Comparison of ENCODE assay signal across 8 mouse cellular contexts in the genomic region with DNA sequence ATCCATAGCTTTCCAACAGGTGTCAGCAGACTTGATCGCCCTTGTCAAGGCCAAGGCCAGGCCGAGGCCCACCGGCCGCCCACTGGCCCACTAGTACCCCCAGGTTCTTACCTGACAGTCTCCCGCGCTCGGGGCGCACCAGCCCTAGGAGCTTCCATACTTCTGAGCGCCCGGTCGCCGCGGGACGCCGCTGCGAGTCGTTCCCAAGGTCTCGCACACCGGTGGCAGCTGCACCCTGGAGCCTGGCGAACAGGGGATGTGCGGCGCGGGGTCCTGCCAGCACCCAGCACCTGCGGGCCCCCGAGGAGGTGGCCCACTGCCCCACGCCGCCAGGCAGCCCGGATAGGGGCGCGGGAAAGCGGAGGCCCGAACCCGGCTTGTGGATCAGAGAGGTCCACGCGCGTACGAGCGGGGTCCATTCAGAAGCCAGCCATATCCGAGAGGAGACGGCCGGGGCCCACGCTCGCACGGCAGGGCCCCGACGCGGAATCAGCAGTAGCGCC. TPM values are rescaled to one million over a fixed set of nuclear protein-coding genes. Genes with fewer than 3 reads are reported as not detected.
DNase-seq lines count a peak whose midpoint lies in the region; ATAC-seq and TF ChIP-seq lines count a peak whose summit lies in the region.

No protein-coding gene starts in this region.

- peak overlapping the region; percentile 94 for H3K4me3 ChIP-seq in megakaryocyte, embryonic 14.5 days (replicated peaks)
- H3K4me3 ChIP-seq in forebrain, embryonic 12.5 days (replicated peaks) = peak overlapping the region; percentile 84
- peak overlapping the region; percentile 82 for H3K4me3 ChIP-seq in kidney, embryonic 16.5 days (ENCODE audit: low read length)
- H3K4me3 ChIP-seq in midbrain, embryonic 12.5 days = peak overlapping the region; percentile 75
- peak overlapping the region; percentile 86 for H3K4me3 ChIP-seq in stomach, postnatal 0 days (ENCODE audit: low read depth, low read length)

- peak; percentile 52 for DNase-seq in adrenal gland, postnatal 14 days
- DNase-seq in adrenal gland, adult 8-10 months = no peak
- no peak for DNase-seq in stomach, postnatal 0 days (ENCODE audit: low spot score)

- H3K27me3 ChIP-seq in megakaryocyte, embryonic 14.5 days (replicated peaks) = no peaks in the 10 kb centered on the region
- H3K27me3 ChIP-seq in forebrain, embryonic 12.5 days = peaks cover 4% of the 10 kb centered on the region; the same call in 1 of the 2 replicates
- no peaks in the 10 kb centered on the region for H3K27me3 ChIP-seq in kidney, embryonic 16.5 days (ENCODE audit: insufficient read depth, low read length)
- H3K27me3 ChIP-seq in midbrain, embryonic 12.5 days = peaks cover 3% of the 10 kb centered on the region
- no peaks in the 10 kb centered on the region for H3K27me3 ChIP-seq in stomach, postnatal 0 days (ENCODE audit: control insufficient read depth, insufficient read depth, low read length)

- TF ChIP-seq EP300 in stomach, postnatal 0 days (optimal IDR thresholded peaks at IDR 0.05) = no peak

- WGBS in forebrain, embryonic 12.5 days = under 1% methylated on average over 48 of the region's 48 CpGs
- WGBS in kidney, embryonic 16.5 days = under 1% methylated on average over 47 of the region's 48 CpGs
- WGBS in midbrain, embryonic 12.5 days = under 1% methylated on average over 48 of the region's 48 CpGs
- under 1% methylated on average over 48 of the region's 48 CpGs for WGBS in stomach, postnatal 0 days

- peak overlapping the region; percentile 78 for H3K9ac ChIP-seq in forebrain, embryonic 12.5 days
- H3K9ac ChIP-seq in kidney, embryonic 16.5 days (replicated peaks; ENCODE audit: low read length) = peak overlapping the region; percentile 80
- peak overlapping the region; percentile 75 for H3K9ac ChIP-seq in midbrain, embryonic 12.5 days (replicated peaks)
- H3K9ac ChIP-seq in stomach, postnatal 0 days (ENCODE audit: low read length) = peak overlapping the region; percentile 81

- ATAC-seq in megakaryocyte, adult 5-6 weeks (ENCODE audit: poor library complexity, severe bottlenecking) = no peak
- ATAC-seq in forebrain, embryonic 12.5 days (ENCODE audit: low FRiP score) = peak; percentile 47
- ATAC-seq in kidney, embryonic 16.5 days (ENCODE audit: low FRiP score, low TSS enrichment) = peak; percentile 47
- ATAC-seq in midbrain, embryonic 12.5 days (ENCODE audit: low FRiP score, low read depth) = peak; percentile 66
- ATAC-seq in stomach, postnatal 0 days (ENCODE audit: low FRiP score, low TSS enrichment) = no peak; the same call in 1 of the 2 replicates

- H3K4me2 ChIP-seq in forebrain, embryonic 12.5 days = peak overlapping the region; percentile 93
- H3K4me2 ChIP-seq in kidney, embryonic 16.5 days (replicated peaks; ENCODE audit: low read depth, low read length) = peak overlapping the region; percentile 96
- H3K4me2 ChIP-seq in midbrain, embryonic 12.5 days (replicated peaks) = peak overlapping the region; percentile 95
- H3K4me2 ChIP-seq in stomach, postnatal 0 days (replicated peaks; ENCODE audit: low read depth) = peak overlapping the region; percentile 95

- no peaks in the 10 kb centered on the region for H3K9me3 ChIP-seq in megakaryocyte, embryonic 14.5 days
- H3K9me3 ChIP-seq in forebrain, embryonic 12.5 days = no peaks in the 10 kb centered on the region
- H3K9me3 ChIP-seq in kidney, embryonic 16.5 days (ENCODE audit: low read length) = no peaks in the 10 kb centered on the region
- H3K9me3 ChIP-seq in midbrain, embryonic 12.5 days = no peaks in the 10 kb centered on the region
- H3K9me3 ChIP-seq in stomach, postnatal 0 days (ENCODE audit: control insufficient read depth, low read length) = no peaks in the 10 kb centered on the region

- H3K27ac ChIP-seq in forebrain, embryonic 12.5 days = peak overlapping the region; percentile 82
- H3K27ac ChIP-seq in kidney, embryonic 16.5 days (ENCODE audit: low read length) = peak overlapping the region; percentile 93
- peak overlapping the region; percentile 85 for H3K27ac ChIP-seq in midbrain, embryonic 12.5 days (replicated peaks)
- H3K27ac ChIP-seq in stomach, postnatal 0 days (replicated peaks) = peak overlapping the region; percentile 91

- H3K36me3 ChIP-seq in megakaryocyte, embryonic 14.5 days (replicated peaks; ENCODE audit: low read length) = no peaks in the 10 kb centered on the region
- no peaks in the 10 kb centered on the region for H3K36me3 ChIP-seq in forebrain, embryonic 12.5 days (replicated peaks)
- H3K36me3 ChIP-seq in kidney, embryonic 16.5 days (ENCODE audit: insufficient read depth, low read length) = no peaks in the 10 kb centered on the region
- no peaks in the 10 kb centered on the region for H3K36me3 ChIP-seq in midbrain, embryonic 12.5 days
- H3K36me3 ChIP-seq in stomach, postnatal 0 days (ENCODE audit: control insufficient read depth, insufficient read depth, low read length) = no peaks in the 10 kb centered on the region

- H3K4me1 ChIP-seq in megakaryocyte, embryonic 14.5 days = peaks cover 68% of the 10 kb centered on the region
- H3K4me1 ChIP-seq in forebrain, embryonic 12.5 days = peaks cover 17% of the 10 kb centered on the region; the same call in 1 of the 2 replicates
- H3K4me1 ChIP-seq in kidney, embryonic 16.5 days (ENCODE audit: insufficient read depth, low read length) = peaks cover 20% of the 10 kb centered on the region
- H3K4me1 ChIP-seq in midbrain, embryonic 12.5 days = peaks cover 12% of the 10 kb centered on the region
- H3K4me1 ChIP-seq in stomach, postnatal 0 days (replicated peaks; ENCODE audit: control insufficient read depth, insufficient read depth) = no peaks in the 10 kb centered on the region

- TF ChIP-seq CTCF in stomach, postnatal 0 days (IDR thresholded peaks at IDR 0.05; ENCODE audit: low read depth) = no peak

RNA-seq across cellular contexts. Expression of gene Abcb10, which starts 0.6 kb away (rescaled TPM):
- 19.4 and 19.6 TPM in 2 replicates for total RNA-seq in adrenal gland, postnatal 14 days (2021)
- 10 to 100 TPM; 12.0 to 23.2 (median 16.6) TPM for total RNA-seq in adrenal gland, adult 8-10 months (2022)
- 1.0 and 2.7 TPM in 2 replicates for polyA plus RNA-seq in megakaryocyte, embryonic 14.5 days (2012; ENCODE audit: insufficient read depth, low replicate concordance)
- 5.0 and 7.5 TPM in 2 replicates for total RNA-seq in megakaryocyte, adult 5-6 weeks (2015)
- total RNA-seq in megakaryocyte, adult 5-6 weeks (2017) = 8.5 and 9.0 TPM in 2 replicates
- 16.1 and 17.3 TPM in 2 replicates for polyA plus RNA-seq in forebrain, embryonic 12.5 days (2016; fragmentation: Nextera tagmentation; extraction: Ambion mirVana)
- polyA plus RNA-seq in kidney, embryonic 16.5 days (2015; fragmentation: Nextera tagmentation; extraction: Ambion mirVana) = 16.0 and 16.2 TPM in 2 replicates
- 18.1 and 21.5 TPM in 2 replicates for polyA plus RNA-seq in midbrain, embryonic 12.5 days (2016; fragmentation: Nextera tagmentation; extraction: Ambion mirVana)
- polyA plus RNA-seq in stomach, postnatal 0 days (2015; fragmentation: Nextera tagmentation; extraction: Ambion mirVana) = 14.7 and 15.2 TPM in 2 replicates

RNA-seq across cellular contexts. Expression of gene Nup133, which starts 33.3 kb away (rescaled TPM):
- 15.3 and 16.5 TPM in 2 replicates for total RNA-seq in adrenal gland, postnatal 14 days (2021)
- total RNA-seq in adrenal gland, adult 8-10 months (2022) = 10 to 100 TPM; 22.9 to 27.7 (median 23.7) TPM
- polyA plus RNA-seq in megakaryocyte, embryonic 14.5 days (2012; ENCODE audit: insufficient read depth, low replicate concordance) = 2.9 and 8.7 TPM in 2 replicates
- 10.9 and 15.0 TPM in 2 replicates for total RNA-seq in megakaryocyte, adult 5-6 weeks (2015)
- 15.3 and 17.4 TPM in 2 replicates for total RNA-seq in megakaryocyte, adult 5-6 weeks (2017)
- 50.3 and 56.2 TPM in 2 replicates for polyA plus RNA-seq in forebrain, embryonic 12.5 days (2016; fragmentation: Nextera tagmentation; extraction: Ambion mirVana)
- polyA plus RNA-seq in kidney, embryonic 16.5 days (2015; fragmentation: Nextera tagmentation; extraction: Ambion mirVana) = 34.5 and 42.4 TPM in 2 replicates
- 51.8 and 52.7 TPM in 2 replicates for polyA plus RNA-seq in midbrain, embryonic 12.5 days (2016; fragmentation: Nextera tagmentation; extraction: Ambion mirVana)
- 8.2 and 8.5 TPM in 2 replicates for polyA plus RNA-seq in stomach, postnatal 0 days (2015; fragmentation: Nextera tagmentation; extraction: Ambion mirVana)

RNA-seq across cellular contexts. Expression of gene Taf5l, which starts 38.9 kb away (rescaled TPM):
- total RNA-seq in adrenal gland, postnatal 14 days (2021) = 25.4 and 27.7 TPM in 2 replicates
- 10 to 100 TPM; 20.0 to 27.7 (median 24.9) TPM for total RNA-seq in adrenal gland, adult 8-10 months (2022)
- 2.3 and 8.0 TPM in 2 replicates for polyA plus RNA-seq in megakaryocyte, embryonic 14.5 days (2012; ENCODE audit: insufficient read depth, low replicate concordance)
- total RNA-seq in megakaryocyte, adult 5-6 weeks (2015) = 14.5 and 15.3 TPM in 2 replicates
- total RNA-seq in megakaryocyte, adult 5-6 weeks (2017) = 14.6 and 19.6 TPM in 2 replicates
- polyA plus RNA-seq in forebrain, embryonic 12.5 days (2016; fragmentation: Nextera tagmentation; extraction: Ambion mirVana) = 38.7 and 39.8 TPM in 2 replicates
- 38.4 and 41.1 TPM in 2 replicates for polyA plus RNA-seq in kidney, embryonic 16.5 days (2015; fragmentation: Nextera tagmentation; extraction: Ambion mirVana)
- polyA plus RNA-seq in midbrain, embryonic 12.5 days (2016; fragmentation: Nextera tagmentation; extraction: Ambion mirVana) = 36.0 and 36.3 TPM in 2 replicates
- polyA plus RNA-seq in stomach, postnatal 0 days (2015; fragmentation: Nextera tagmentation; extraction: Ambion mirVana) = 18.0 and 21.0 TPM in 2 replicates

RNA-seq across cellular contexts. Expression of gene Urb2, which starts 39.0 kb away (rescaled TPM):
- total RNA-seq in adrenal gland, postnatal 14 days (2021) = 12.5 and 13.7 TPM in 2 replicates
- total RNA-seq in adrenal gland, adult 8-10 months (2022) = 10 to 100 TPM; 11.8 to 14.7 (median 14.2) TPM
- polyA plus RNA-seq in megakaryocyte, embryonic 14.5 days (2012; ENCODE audit: insufficient read depth, low replicate concordance) = 0.37 and 0.92 TPM in 2 replicates
- total RNA-seq in megakaryocyte, adult 5-6 weeks (2015) = 5.5 and 6.6 TPM in 2 replicates
- 4.2 and 5.4 TPM in 2 replicates for total RNA-seq in megakaryocyte, adult 5-6 weeks (2017)
- 6.5 and 7.7 TPM in 2 replicates for polyA plus RNA-seq in forebrain, embryonic 12.5 days (2016; fragmentation: Nextera tagmentation; extraction: Ambion mirVana)
- polyA plus RNA-seq in kidney, embryonic 16.5 days (2015; fragmentation: Nextera tagmentation; extraction: Ambion mirVana) = 4.7 and 6.3 TPM in 2 replicates
- polyA plus RNA-seq in midbrain, embryonic 12.5 days (2016; fragmentation: Nextera tagmentation; extraction: Ambion mirVana) = 6.1 and 7.0 TPM in 2 replicates
- 1.2 and 1.6 TPM in 2 replicates for polyA plus RNA-seq in stomach, postnatal 0 days (2015; fragmentation: Nextera tagmentation; extraction: Ambion mirVana)

Comparison
In these comparisons a context has a peak if more than half of its experiments do, and no peak if none do; other contexts are left out.
1. ATAC-seq: peak in forebrain, embryonic 12.5 days (single experiment), kidney, embryonic 16.5 days (single experiment) and midbrain, embryonic 12.5 days (single experiment); none in megakaryocyte, adult 5-6 weeks (single experiment) and stomach, postnatal 0 days (single experiment).
2. Peak in every context shown above with its lines, with median percentiles within 50 percentile points of each other: H3K4me3 ChIP-seq, H3K27ac ChIP-seq, H3K4me2 ChIP-seq and H3K9ac ChIP-seq.